Mouse (Mus musculus): ENCODE data around the gene Klhl26. TPM values are rescaled to one million over a fixed set of nuclear protein-coding genes. Genes with fewer than 3 reads are reported as not detected.

The Klhl26 gene
- polyA plus RNA-seq, 1 experiment from 2014 or later, result 6.7 TPM

- H3K4me3 ChIP-seq (replicated peaks), result peak overlapping the region; percentile 68
- peaks cover 54% of the 10 kb centered on the region for H3K4me1 ChIP-seq (replicated peaks)
- WGBS (ENCODE audit: insufficient replicate concordance), result 79% methylated on average over 2 of the region's 2 CpGs
These were observed 38.3 kb downstream of the Klhl26 start for GRCm38 (mm10) chr8:70438423-70438822.

GRCm38 (mm10) chr8:70435156-70435555 is 41.6 kb downstream of the Klhl26 start:
- H3K36me3 ChIP-seq, result no peaks in the 10 kb centered on the region
- no peak overlapping the region for H3K9ac ChIP-seq
- DNase-seq, result no peak
- 87% methylated on average over 5 of the region's 5 CpGs for WGBS (ENCODE audit: insufficient replicate concordance)
- no peak overlapping the region for H3K27ac ChIP-seq
- no peaks in the 10 kb centered on the region for H3K27me3 ChIP-seq
- no peaks in the 10 kb centered on the region for H3K9me3 ChIP-seq (replicated peaks)
- ATAC-seq (ENCODE audit: low read depth), result no peak
- H3K4me3 ChIP-seq (replicated peaks), result no peak overlapping the region
- peaks cover 45% of the 10 kb centered on the region for H3K4me1 ChIP-seq (replicated peaks)
- no peak overlapping the region for H3K4me2 ChIP-seq

More at GRCm38 (mm10) chr8:70438423-70438822, 38.3 kb downstream of the Klhl26 start:
- H3K9me3 ChIP-seq (replicated peaks), result no peaks in the 10 kb centered on the region
- DNase-seq (no peak), ATAC-seq (ENCODE audit: low read depth) (no peak)
- H3K36me3 ChIP-seq, result no peaks in the 10 kb centered on the region
- H3K4me2 ChIP-seq, result peak overlapping the region; percentile 93
- H3K27ac ChIP-seq, result no peak overlapping the region
- H3K9ac ChIP-seq, result peak overlapping the region; percentile 79
- H3K27me3 ChIP-seq, result no peaks in the 10 kb centered on the region

- H3K4me3 ChIP-seq (replicated peaks), result no peak overlapping the region
- no peak overlapping the region for H3K9ac ChIP-seq
- 53% methylated on average over 4 of the region's 4 CpGs for WGBS (ENCODE audit: insufficient replicate concordance)
- DNase-seq (peak; percentile 40), ATAC-seq (ENCODE audit: low read depth) (peak; percentile 68)
- peaks cover 43% of the 10 kb centered on the region for H3K4me1 ChIP-seq (replicated peaks)
- H3K4me2 ChIP-seq, result no peak overlapping the region
- H3K9me3 ChIP-seq (replicated peaks), result no peaks in the 10 kb centered on the region
- H3K36me3 ChIP-seq, result no peaks in the 10 kb centered on the region
- no peaks in the 10 kb centered on the region for H3K27me3 ChIP-seq
- peak overlapping the region; percentile 34; the same call in 1 of the 2 replicates for H3K27ac ChIP-seq
These were observed 43.7 kb downstream of the Klhl26 start for GRCm38 (mm10) chr8:70432991-70433536.

DNA sequence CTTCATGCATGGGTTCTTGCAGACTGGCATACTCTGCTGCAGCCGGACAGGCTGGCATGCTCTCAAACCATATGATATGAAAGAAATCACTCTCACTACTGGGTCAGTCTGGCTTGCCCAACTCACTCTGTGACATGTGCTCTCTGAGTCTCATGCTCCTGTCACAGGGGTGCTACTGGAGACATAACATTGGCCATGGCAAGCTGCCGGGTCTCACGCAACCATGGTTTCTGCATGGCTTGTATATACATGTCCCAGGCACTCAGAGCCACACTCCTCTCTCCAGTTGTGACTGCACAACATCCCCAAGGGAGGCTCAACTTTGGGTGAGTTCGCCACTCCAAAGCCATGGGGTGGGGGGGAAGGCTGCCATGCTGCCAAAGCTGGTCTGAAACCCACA is 45.6 kb downstream of the Klhl26 start:
- Histone ChIP-seq H3K36me3 (no peaks in the 10 kb centered on the region), H3K9ac (no peak overlapping the region), H3K4me2 (no peak overlapping the region), H3K4me3 (replicated peaks) (no peak overlapping the region), H3K4me1 (replicated peaks) (peaks cover 45% of the 10 kb centered on the region), H3K27ac (no peak overlapping the region), H3K27me3 (no peaks in the 10 kb centered on the region), H3K9me3 (replicated peaks) (no peaks in the 10 kb centered on the region)
- ATAC-seq (ENCODE audit: low read depth) (no peak), DNase-seq (no peak)
- WGBS (ENCODE audit: insufficient replicate concordance), result 89% methylated on average over 4 of the region's 4 CpGs

GRCm38 (mm10) chr8:70426300-70426907 is 50.4 kb downstream of the Klhl26 start:
- Histone ChIP-seq H3K9me3 (replicated peaks) (no peaks in the 10 kb centered on the region), H3K4me1 (replicated peaks) (peaks cover 64% of the 10 kb centered on the region), H3K4me3 (replicated peaks) (no peak overlapping the region), H3K4me2 (no peak overlapping the region), H3K9ac (peak overlapping the region; percentile 39; the same call in 1 of the 2 replicates), H3K27me3 (no peaks in the 10 kb centered on the region), H3K36me3 (no peaks in the 10 kb centered on the region), H3K27ac (peak overlapping the region; percentile 61)
- DNase-seq (no peak), ATAC-seq (ENCODE audit: low read depth) (no peak)
- WGBS (ENCODE audit: insufficient replicate concordance), result 50% methylated on average over 2 of the region's 2 CpGs

DNA sequence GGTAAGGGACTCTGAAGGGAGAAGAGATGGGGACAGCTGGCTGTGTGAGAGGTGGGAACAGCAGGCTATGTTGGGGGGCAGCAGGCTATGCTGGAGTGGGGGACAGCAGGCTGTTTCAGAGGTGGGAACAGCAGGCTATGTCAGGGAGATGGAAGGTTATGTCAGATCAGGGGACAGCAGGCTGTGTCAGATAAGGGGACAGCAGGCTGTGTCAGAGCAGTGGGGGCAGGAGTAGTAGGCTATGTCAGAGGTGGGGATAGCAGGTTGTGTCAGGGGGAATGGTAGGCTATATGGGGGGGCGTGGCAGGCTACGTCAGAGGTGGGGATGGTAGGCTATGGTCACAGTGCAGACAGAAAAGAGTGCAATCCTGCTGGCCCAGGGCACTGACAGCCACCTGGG is 54.0 kb downstream of the Klhl26 start:
- WGBS (ENCODE audit: insufficient replicate concordance), result 47% methylated on average over 2 of the region's 2 CpGs
- H3K27ac ChIP-seq, result peak overlapping the region; percentile 84
- no peaks in the 10 kb centered on the region for H3K9me3 ChIP-seq (replicated peaks)
- no peaks in the 10 kb centered on the region for H3K36me3 ChIP-seq
- H3K9ac ChIP-seq, result peak overlapping the region; percentile 34
- no peak overlapping the region for H3K4me3 ChIP-seq (replicated peaks)
- no peaks in the 10 kb centered on the region for H3K27me3 ChIP-seq
- ATAC-seq (ENCODE audit: low read depth) (peak; percentile 89), DNase-seq (peak; percentile 81)
- H3K4me1 ChIP-seq (replicated peaks), result peaks cover 86% of the 10 kb centered on the region
- H3K4me2 ChIP-seq, result peak overlapping the region; percentile 19

GRCm38 (mm10) chr8:70421349-70422104 is 55.2 kb downstream of the Klhl26 start:
- Histone ChIP-seq H3K4me2 (0 out of 2 replicates have a peak overlapping the region, but pooled peaks have one; percentile 5), H3K4me3 (replicated peaks) (no peak overlapping the region), H3K9ac (peak overlapping the region; percentile 50), H3K27ac (peak overlapping the region; percentile 84), H3K9me3 (replicated peaks) (no peaks in the 10 kb centered on the region), H3K36me3 (no peaks in the 10 kb centered on the region), H3K4me1 (replicated peaks) (peaks cover 93% of the 10 kb centered on the region), H3K27me3 (no peaks in the 10 kb centered on the region)
- 47% methylated on average over 18 of the region's 18 CpGs for WGBS (ENCODE audit: insufficient replicate concordance)
- no peak for DNase-seq
- ATAC-seq (ENCODE audit: low read depth), result no peak

- no peaks in the 10 kb centered on the region for H3K36me3 ChIP-seq
- no peaks in the 10 kb centered on the region for H3K27me3 ChIP-seq
- peak overlapping the region; percentile 50 for H3K9ac ChIP-seq
- H3K4me2 ChIP-seq, result peak overlapping the region; percentile 20; the same call in 1 of the 2 replicates
- ATAC-seq (ENCODE audit: low read depth) (peak; percentile 47), DNase-seq (peak; percentile 33)
- H3K4me3 ChIP-seq (replicated peaks), result no peak overlapping the region
- H3K27ac ChIP-seq, result peak overlapping the region; percentile 84
- peaks cover 93% of the 10 kb centered on the region for H3K4me1 ChIP-seq (replicated peaks)
- H3K9me3 ChIP-seq (replicated peaks), result no peaks in the 10 kb centered on the region
- WGBS (ENCODE audit: insufficient replicate concordance), result 36% methylated on average over 11 of the region's 11 CpGs
These were observed 56.7 kb downstream of the Klhl26 start for GRCm38 (mm10) chr8:70419879-70420643.

DNA sequence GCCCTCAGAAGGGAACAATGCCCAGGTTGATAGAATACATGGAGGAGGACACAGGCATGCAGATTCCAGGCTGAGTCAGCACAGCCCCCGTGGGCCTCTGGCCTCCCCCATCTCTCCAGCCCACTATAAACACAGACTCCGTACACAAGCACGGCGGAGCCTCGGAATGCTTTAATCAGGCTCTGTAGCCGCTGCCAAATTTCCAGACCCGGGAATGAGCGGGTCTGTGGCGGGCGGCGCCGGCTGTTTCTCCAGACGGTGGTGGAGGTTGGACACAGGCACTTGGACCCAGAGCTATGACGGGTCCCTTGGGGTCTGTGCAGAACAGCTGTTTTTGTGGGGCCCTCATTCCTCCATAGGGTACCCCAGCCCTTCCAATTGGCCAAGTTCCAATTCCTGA is 57.8 kb downstream of the Klhl26 start:
- Histone ChIP-seq H3K27ac (no peak overlapping the region), H3K9ac (no peak overlapping the region), H3K27me3 (no peaks in the 10 kb centered on the region), H3K4me1 (replicated peaks) (peaks cover 93% of the 10 kb centered on the region), H3K4me2 (no peak overlapping the region), H3K36me3 (no peaks in the 10 kb centered on the region), H3K4me3 (replicated peaks) (no peak overlapping the region), H3K9me3 (replicated peaks) (no peaks in the 10 kb centered on the region)
- 79% methylated on average over 14 of the region's 14 CpGs for WGBS (ENCODE audit: insufficient replicate concordance)
- ATAC-seq (ENCODE audit: low read depth), result no peak
- no peak for DNase-seq

DNA sequence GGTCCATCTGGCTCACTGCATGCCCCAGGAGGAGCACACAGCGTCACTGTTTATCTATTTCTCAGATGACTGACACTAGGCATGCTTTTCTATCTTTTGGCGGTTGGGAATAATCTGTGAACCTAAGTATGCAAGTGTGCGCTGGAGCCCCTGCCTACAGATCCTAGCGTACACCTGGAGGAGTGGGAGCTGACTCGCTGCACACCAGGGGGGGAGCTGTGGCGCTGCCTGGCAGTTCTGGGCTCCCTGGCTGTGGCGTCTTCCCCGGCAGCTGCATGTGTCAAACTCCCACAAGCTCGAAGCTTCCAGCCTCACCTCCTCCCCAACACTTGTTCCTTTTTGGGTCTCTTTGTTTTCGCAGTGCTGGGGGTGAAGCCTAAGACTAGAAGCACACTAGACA is 58.9 kb downstream of the Klhl26 start:
- no peak for ATAC-seq (ENCODE audit: low read depth)
- peak overlapping the region; percentile 91; the same call in 1 of the 2 replicates for H3K27ac ChIP-seq
- WGBS (ENCODE audit: insufficient replicate concordance), result 59% methylated on average over 10 of the region's 10 CpGs
- H3K4me2 ChIP-seq, result no peak overlapping the region
- H3K4me3 ChIP-seq (replicated peaks), result no peak overlapping the region
- no peak for DNase-seq
- H3K9me3 ChIP-seq (replicated peaks), result no peaks in the 10 kb centered on the region
- no peaks in the 10 kb centered on the region for H3K27me3 ChIP-seq
- peak overlapping the region; percentile 6; the same call in 1 of the 2 replicates for H3K9ac ChIP-seq
- peaks cover 96% of the 10 kb centered on the region for H3K4me1 ChIP-seq (replicated peaks)
- no peaks in the 10 kb centered on the region; the same call in 1 of the 2 replicates for H3K36me3 ChIP-seq

- Histone ChIP-seq H3K9me3 (replicated peaks) (no peaks in the 10 kb centered on the region), H3K36me3 (no peaks in the 10 kb centered on the region; the same call in 1 of the 2 replicates), H3K27ac (peak overlapping the region; percentile 91), H3K4me2 (peak overlapping the region; percentile 17; the same call in 1 of the 2 replicates), H3K27me3 (no peaks in the 10 kb centered on the region), H3K4me1 (replicated peaks) (peaks cover 96% of the 10 kb centered on the region), H3K4me3 (replicated peaks) (no peak overlapping the region), H3K9ac (peak overlapping the region; percentile 4; the same call in 1 of the 2 replicates)
- DNase-seq, result no peak
- 50% methylated on average over 6 of the region's 6 CpGs for WGBS (ENCODE audit: insufficient replicate concordance)
- ATAC-seq (ENCODE audit: low read depth), result peak; percentile 9; the same call in 1 of the 2 replicates
These were observed 59.8 kb downstream of the Klhl26 start for GRCm38 (mm10) chr8:70416941-70417340.
